Mouse (Mus musculus) heart, embryonic 11.5 days (tissue): ENCODE data around the gene Fbxo10. TPM values are rescaled to one million over a fixed set of nuclear protein-coding genes. Genes with fewer than 3 reads are reported as not detected.

Experiments
- ATAC-seq: fragments of 200-750 bp; cut with Nextera tagmentation; replicated peaks from 2 replicates; pipeline ENCODE4 v1.8.0; 2017; ENCODE audit warnings: moderate library complexity; ENCODE audit not compliant: insufficient number of reproducible peaks, low FRiP score, low TSS enrichment
- H3K27ac ChIP-seq: fragments of 300-500 bp; sonication (generic); 2 replicates; pipeline ENCODE4 v1.5.1; 2014; ENCODE audit warnings: mild to moderate bottlenecking, low read depth, low read length
- H3K27me3 ChIP-seq: fragments of 300-500 bp; sonication (generic); 2 replicates; pipeline ENCODE4 v1.6.1; 2014; ENCODE audit warnings: mild to moderate bottlenecking, low read length, mixed read lengths; ENCODE audit not compliant: control insufficient read depth, insufficient read depth
- H3K36me3 ChIP-seq: fragments of 300-500 bp; sonication (generic); 2 replicates; pipeline ENCODE4 v1.6.1; 2014; ENCODE audit warnings: mild to moderate bottlenecking, low read length, moderate library complexity, mixed read lengths; ENCODE audit not compliant: control insufficient read depth, insufficient read depth
- H3K4me1 ChIP-seq: fragments of 300-500 bp; sonication (generic); 2 replicates; pipeline ENCODE4 v1.6.1; 2014; ENCODE audit warnings: low read length; ENCODE audit not compliant: control insufficient read depth, insufficient read depth
- H3K4me2 ChIP-seq: fragments of 300-500 bp; sonication (generic); 2 replicates; pipeline ENCODE4 v1.6.1; 2014; ENCODE audit warnings: mild to moderate bottlenecking, moderate library complexity
- H3K4me3 ChIP-seq: fragments of 300-500 bp; sonication (generic); 2 replicates; pipeline ENCODE4 v1.5.1; 2014; ENCODE audit warnings: low read depth, low read length
- H3K9ac ChIP-seq: fragments of 300-500 bp; sonication (generic); 2 replicates; pipeline ENCODE4 v1.6.1; 2014; ENCODE audit warnings: mild to moderate bottlenecking, low read depth, low read length, moderate library complexity
- H3K9me3 ChIP-seq: fragments of 300-500 bp; sonication (generic); replicated peaks from 2 replicates; pipeline ENCODE4 v1.6.1; 2016; ENCODE audit warnings: low read length; ENCODE audit not compliant: control insufficient read depth
- WGBS: fragments of 180-500 bp; shearing (Covaris S2); extraction: QIAGEN DNeasy Blood & Tissue Kit; methylation state at CpG from one replicate; pipeline ENCODE4 v1.1.7; 2014; ENCODE audit not compliant: insufficient replicate concordance; 5-methylcytosine and 5-hydroxymethylcytosine counted together
- polyA plus RNA-seq: library from polyadenylated mRNA; unstranded; fragments of >200 nt; fragmentation: Nextera tagmentation; extraction: Ambion mirVana; gene quantifications from 2 replicates; pipeline ENCODE4 v1.2.1, GENCODE M21; 2014

Fbxo10 gene
- polyA plus RNA-seq, result 6.4 and 9.2 TPM in 2 replicates

DNA sequence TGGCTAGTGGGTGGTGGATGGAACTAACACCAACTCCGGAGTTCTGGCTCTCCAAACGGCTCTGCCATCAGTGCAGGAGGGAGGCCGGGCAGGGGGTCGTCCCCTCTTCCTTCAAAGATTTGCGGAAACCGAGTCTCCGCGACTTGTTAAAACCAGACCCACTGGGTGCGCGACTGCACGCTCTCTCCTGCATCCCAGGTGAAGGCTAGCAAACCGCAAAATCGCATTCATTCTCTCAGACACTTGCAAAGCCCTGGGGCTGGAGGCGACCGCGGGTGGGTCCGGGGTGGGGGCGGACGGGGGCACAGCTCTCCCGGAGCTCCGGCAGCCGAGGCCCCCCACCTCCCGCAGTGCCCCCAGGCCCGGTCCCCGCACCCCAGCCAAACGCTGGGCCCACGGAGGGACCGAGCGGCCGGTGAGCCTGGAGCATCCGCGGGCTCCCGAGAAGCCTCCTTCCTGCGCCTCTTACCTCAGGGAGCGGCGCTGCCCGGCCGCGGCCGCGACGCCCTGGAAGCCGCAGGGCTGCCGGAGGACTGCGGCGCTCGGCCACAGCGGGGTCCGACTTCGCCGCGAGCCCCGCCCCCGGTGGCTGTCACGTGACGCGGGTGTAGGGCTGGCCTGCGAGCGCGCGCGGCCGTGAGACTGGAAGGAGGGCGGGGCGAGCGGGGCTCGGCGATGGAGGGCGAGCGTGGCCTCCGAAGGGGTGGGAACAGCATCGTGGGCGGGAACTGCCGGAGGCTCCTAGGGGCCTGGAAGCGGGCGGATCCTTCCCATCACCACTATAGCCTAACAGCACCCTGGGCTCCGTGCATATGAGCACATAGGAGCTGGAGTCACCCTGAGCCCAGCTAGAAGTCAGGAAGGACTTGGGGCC lies at the start of gene Fbxo10:
Gene Fbxo10, minus strand, starts transcription at position 584 of the 874 bp plus-strand sequence.
- Histone ChIP-seq H3K9me3 (no peaks in the 10 kb centered on the region), H3K9ac (peak within 1 kb of the TSS; percentile 95), H3K4me3 (peak within 1 kb of the TSS; percentile 94), H3K4me1 (peaks cover 6% of the 10 kb centered on the region), H3K27me3 (no peaks in the 10 kb centered on the region), H3K27ac (peak within 1 kb of the TSS; percentile 88), H3K4me2 (peak within 1 kb of the TSS; percentile 89), H3K36me3 (no peaks in the 10 kb centered on the region)
- peak; percentile 94 for ATAC-seq
- under 1% methylated on average over 71 of the region's 77 CpGs for WGBS

DNA sequence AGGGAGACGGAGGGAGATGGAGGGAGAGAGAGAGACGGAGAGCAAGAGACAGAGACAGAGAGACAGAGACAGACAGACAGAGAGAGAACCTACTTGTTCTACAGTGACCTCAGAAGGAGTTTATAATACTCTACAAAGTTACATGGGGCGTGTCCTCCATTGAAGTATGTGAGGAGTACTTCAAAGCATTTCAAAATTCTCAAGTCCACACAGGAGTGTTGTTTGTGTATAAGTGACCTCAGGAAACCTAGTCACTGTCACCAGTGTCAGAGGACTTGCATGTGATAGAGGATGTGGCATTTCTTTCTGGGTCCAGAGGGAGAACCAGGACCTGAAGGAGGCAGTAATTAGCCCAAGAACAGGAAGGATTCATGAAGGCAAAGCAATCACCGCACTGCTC lies 46.6 kb upstream of the Fbxo10 start:
- no peak overlapping the region for H3K27ac ChIP-seq
- 69% methylated on average over 4 of the region's 4 CpGs for WGBS

DNA sequence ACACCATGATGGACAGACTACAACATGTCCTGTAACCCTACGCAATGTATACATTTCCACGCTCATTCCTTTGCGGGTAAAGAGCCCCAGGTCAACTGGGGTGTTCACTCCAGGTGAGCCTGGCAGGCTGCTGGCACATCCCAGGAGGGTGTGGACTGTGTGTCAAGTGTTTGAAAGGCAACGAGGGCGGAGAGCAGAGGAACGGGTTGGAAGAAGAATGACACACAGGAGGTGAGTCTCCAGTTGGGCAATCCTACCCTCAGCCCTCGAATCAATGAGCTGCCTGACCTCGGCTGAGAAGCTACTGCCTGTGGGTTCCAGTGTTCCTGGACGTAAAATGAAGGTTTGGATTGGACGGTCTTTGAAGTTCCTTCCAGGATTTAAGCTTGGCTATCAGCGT lies 36.9 kb upstream of the Fbxo10 start:
- 86% methylated on average over 11 of the region's 11 CpGs for WGBS
- no peaks in the 10 kb centered on the region for H3K4me1 ChIP-seq
- no peaks in the 10 kb centered on the region for H3K9me3 ChIP-seq
- H3K4me2 ChIP-seq, result no peak overlapping the region
- H3K4me3 ChIP-seq, result no peak overlapping the region
- H3K27ac ChIP-seq, result no peak overlapping the region
- H3K36me3 ChIP-seq, result no peaks in the 10 kb centered on the region
- no peak for ATAC-seq
- H3K9ac ChIP-seq, result no peak overlapping the region
- no peaks in the 10 kb centered on the region for H3K27me3 ChIP-seq

More for the DNA sequence above, 46.6 kb upstream of the Fbxo10 start:
- Histone ChIP-seq H3K9me3 (no peaks in the 10 kb centered on the region), H3K4me1 (no peaks in the 10 kb centered on the region), H3K4me2 (no peak overlapping the region), H3K36me3 (no peaks in the 10 kb centered on the region), H3K27me3 (no peaks in the 10 kb centered on the region), H3K9ac (no peak overlapping the region), H3K4me3 (no peak overlapping the region)
- no peak for ATAC-seq

DNA sequence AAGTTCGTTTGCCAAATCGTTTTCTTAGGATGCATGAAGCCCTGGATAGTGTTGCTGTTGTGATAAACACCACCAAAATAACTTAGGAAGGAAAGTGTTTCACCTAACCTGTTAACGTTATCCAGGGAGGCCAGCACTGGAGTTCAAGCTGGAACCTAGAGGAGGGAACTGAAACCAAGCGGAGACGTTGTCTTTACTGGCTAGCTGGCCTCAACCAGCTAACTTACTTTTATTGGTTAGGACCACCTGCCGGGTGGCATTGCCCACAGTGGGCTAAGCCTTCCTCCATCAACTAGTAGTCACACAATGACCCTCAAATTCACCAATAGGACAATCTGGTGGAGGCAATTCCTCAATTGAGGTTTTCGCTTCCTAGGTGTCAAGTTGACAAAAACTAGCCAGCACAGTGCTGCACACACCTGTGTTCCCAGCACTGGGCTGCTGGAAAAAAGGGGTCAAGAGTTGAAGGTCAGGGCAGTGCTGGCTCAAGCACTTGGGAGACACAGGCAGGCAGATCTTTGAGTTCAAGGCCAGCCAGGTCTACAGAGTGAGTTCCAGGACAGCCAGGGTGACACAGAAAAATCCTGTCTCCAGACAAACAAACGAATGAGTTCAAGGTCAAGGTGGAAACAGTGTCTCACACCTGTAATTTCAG lies 24.2 kb upstream of the Fbxo10 start:
- Histone ChIP-seq H3K9me3 (no peaks in the 10 kb centered on the region), H3K9ac (no peak overlapping the region), H3K4me1 (peaks cover 6% of the 10 kb centered on the region; the same call in 1 of the 2 replicates), H3K4me3 (peak overlapping the region; percentile 96; the same call in 1 of the 2 replicates), H3K4me2 (peak overlapping the region; percentile 69; the same call in 1 of the 2 replicates), H3K36me3 (peaks cover 8% of the 10 kb centered on the region; the same call in 1 of the 2 replicates), H3K27ac (no peak overlapping the region), H3K27me3 (no peaks in the 10 kb centered on the region)
- WGBS, result 60% methylated on average over 8 of the region's 8 CpGs
- ATAC-seq, result no peak

DNA sequence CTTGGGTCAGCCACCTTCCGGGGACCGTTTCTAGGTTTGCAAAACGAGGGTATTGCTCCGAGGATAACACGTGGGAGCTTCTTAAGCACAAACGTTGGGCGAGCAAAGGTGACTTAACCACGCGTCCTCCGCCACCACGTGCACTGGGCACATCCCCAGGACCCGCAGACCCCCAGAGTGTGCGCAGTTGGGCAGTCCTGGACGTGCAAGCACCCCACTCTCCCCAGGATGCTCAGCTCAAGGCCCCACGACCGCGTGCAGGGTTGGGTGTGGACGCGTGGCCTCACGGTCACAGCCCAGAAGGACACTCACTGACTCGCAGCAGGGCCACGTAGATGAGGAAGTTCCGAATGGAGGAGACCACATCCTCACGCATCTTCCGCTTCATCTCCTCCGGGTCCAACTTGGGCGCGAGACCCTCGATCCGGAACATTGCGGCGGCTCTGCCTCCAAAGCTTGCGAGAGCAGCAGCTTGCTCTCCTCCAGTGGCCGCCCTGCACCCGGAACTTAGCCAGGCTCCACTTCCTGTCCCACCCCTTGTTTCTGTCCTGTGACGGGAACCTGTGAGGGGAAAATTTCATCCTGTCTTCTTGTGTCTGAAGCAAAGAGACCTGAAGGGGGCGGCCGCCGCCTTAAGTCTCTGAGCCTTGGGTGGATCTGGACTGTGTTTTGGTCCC lies 23.3 kb upstream of the Fbxo10 start, which contains the start of gene Tomm5:
Gene Tomm5, minus strand, starts transcription at position 514 of the 677 bp plus-strand sequence.
- Histone ChIP-seq H3K9me3 (no peaks in the 10 kb centered on the region), H3K4me3 (peak within 1 kb of the TSS; percentile 96), H3K9ac (peak within 1 kb of the TSS; percentile 97), H3K4me1 (peaks cover 6% of the 10 kb centered on the region; the same call in 1 of the 2 replicates), H3K4me2 (peak within 1 kb of the TSS; percentile 69), H3K27ac (peak within 1 kb of the TSS; percentile 16; the same call in 1 of the 2 replicates), H3K36me3 (peaks cover 8% of the 10 kb centered on the region; the same call in 1 of the 2 replicates), H3K27me3 (no peaks in the 10 kb centered on the region)
- ATAC-seq, result peak; percentile 88
- under 1% methylated on average over 39 of the region's 39 CpGs for WGBS

DNA sequence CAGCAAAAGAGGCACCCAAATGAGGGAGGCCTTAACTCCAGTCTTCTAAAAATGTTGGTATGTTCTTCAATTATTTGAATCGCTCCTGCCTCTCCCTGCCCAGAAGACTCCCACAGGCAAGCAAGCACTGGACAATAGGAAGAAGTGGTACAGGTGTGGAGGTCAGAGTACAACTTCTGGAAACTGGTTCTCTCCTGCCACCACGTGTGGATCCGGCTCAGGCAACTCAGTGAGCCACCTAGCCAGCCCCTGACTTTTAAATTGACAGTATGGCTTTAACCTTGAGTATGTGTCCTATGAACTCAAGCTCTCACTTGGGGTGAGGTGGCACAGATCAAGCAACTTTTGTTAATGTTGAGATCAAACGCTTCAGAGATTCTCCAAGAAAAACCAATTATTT lies 22.7 kb upstream of the Fbxo10 start:
- Histone ChIP-seq H3K36me3 (peaks cover 11% of the 10 kb centered on the region; the same call in 1 of the 2 replicates), H3K27ac (0 out of 2 replicates have a peak overlapping the region, but pooled peaks have one; percentile 16), H3K4me2 (peak overlapping the region; percentile 69), H3K4me3 (peak overlapping the region; percentile 96), H3K9ac (peak overlapping the region; percentile 97), H3K4me1 (peaks cover 6% of the 10 kb centered on the region; the same call in 1 of the 2 replicates), H3K9me3 (no peaks in the 10 kb centered on the region), H3K27me3 (no peaks in the 10 kb centered on the region)
- WGBS, result 6% methylated on average over 4 of the region's 4 CpGs
- no peak for ATAC-seq

DNA sequence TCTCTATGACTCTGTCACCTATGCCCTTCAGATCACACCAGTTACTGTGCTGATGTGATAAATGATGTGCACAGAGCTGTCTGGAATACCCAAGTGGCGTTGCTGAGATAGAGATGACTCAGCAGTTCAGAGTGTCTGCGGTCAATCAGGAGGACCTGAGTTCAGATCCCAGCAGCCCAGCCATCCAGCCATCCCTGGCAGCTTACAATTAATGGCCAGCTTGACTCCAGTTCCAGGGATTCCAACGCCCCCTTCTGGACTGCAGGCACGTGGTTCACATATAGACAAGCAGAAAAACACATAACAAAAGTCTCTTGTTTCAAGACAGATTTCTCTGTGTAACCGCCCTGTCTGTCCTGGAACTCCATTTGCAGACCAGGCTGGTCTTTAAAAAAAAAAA lies 22.0 kb upstream of the Fbxo10 start:
- Histone ChIP-seq H3K4me3 (peak overlapping the region; percentile 96; the same call in 1 of the 2 replicates), H3K27ac (no peak overlapping the region), H3K9me3 (no peaks in the 10 kb centered on the region), H3K4me1 (peaks cover 6% of the 10 kb centered on the region; the same call in 1 of the 2 replicates), H3K36me3 (peaks cover 11% of the 10 kb centered on the region; the same call in 1 of the 2 replicates), H3K9ac (no peak overlapping the region), H3K4me2 (peak overlapping the region; percentile 69), H3K27me3 (no peaks in the 10 kb centered on the region)
- ATAC-seq, result no peak
- 64% methylated on average over 5 of the region's 5 CpGs for WGBS
